Mouse (Mus musculus) megakaryocyte, embryonic 14.5 days (primary cell): ENCODE measurements around the gene Dap. TPM values are rescaled to one million over a fixed set of nuclear protein-coding genes. Genes with fewer than 3 reads are reported as not detected.

Experiments used
- H3K27me3 ChIP-seq: replicated peaks from 2 replicates; pipeline ENCODE3; 2012; ENCODE audit warnings: inconsistent platforms
- H3K36me3 ChIP-seq: replicated peaks from 2 replicates; pipeline ENCODE3; 2012; ENCODE audit warnings: low read length, inconsistent platforms, mixed read lengths
- H3K4me1 ChIP-seq: 2 replicates; pipeline ENCODE4 v1.6.1; 2012; ENCODE audit warnings: inconsistent platforms
- H3K4me3 ChIP-seq: replicated peaks from 2 replicates; pipeline ENCODE3; 2012; ENCODE audit warnings: moderate library complexity, mild to moderate bottlenecking, inconsistent platforms
- H3K9me3 ChIP-seq: 2 replicates; pipeline ENCODE4 v1.6.1; 2012; ENCODE audit warnings: inconsistent platforms
- FLI1 ChIP-seq: IDR thresholded peaks from 2 replicates; pipeline ENCODE4 v1.6.1; 2012; ENCODE audit warnings: low read length, inconsistent platforms, mixed read lengths
- GATA1 ChIP-seq: IDR thresholded peaks from 3 replicates; pipeline ENCODE4 v1.6.1; 2012; ENCODE audit warnings: mixed read lengths, low read length, inconsistent platforms, borderline replicate concordance
- polyA plus RNA-seq: library from polyadenylated mRNA; stranded (reverse); fragments of >175 nt; gene quantifications from 2 replicates; pipeline ENCODE4 v1.2.3, GENCODE M21; 2012; ENCODE audit warnings: low replicate concordance; ENCODE audit not compliant: insufficient read depth

Dap gene
- polyA plus RNA-seq, 1 experiment, result 178 TPM

DNA sequence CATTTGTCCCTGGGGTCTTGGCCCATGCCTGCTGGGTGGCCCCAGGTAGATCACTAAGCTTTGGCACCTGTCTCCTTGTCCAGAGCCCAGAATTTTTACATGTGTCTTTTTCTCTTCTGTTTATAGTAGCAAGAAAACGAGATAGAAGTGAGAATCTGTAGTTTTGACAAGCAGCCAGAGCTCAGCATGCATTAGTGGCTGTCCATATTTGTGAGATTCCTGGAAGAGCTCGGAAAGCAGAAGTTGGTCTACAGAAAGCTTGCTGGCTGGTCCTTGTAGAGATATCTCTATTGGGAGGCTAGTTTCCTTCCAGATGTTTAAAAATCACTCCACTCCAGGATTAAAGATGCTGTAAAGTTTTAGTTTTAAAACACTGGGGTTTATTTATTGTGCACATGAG is 25.9 kb downstream of the Dap start:
- Histone ChIP-seq H3K4me3 (no peak overlapping the region), H3K9me3 (no peaks in the 10 kb centered on the region), H3K4me1 (peaks cover 85% of the 10 kb centered on the region), H3K36me3 (peaks cover 95% of the 10 kb centered on the region), H3K27me3 (no peaks in the 10 kb centered on the region)
- TF ChIP-seq FLI1, result no peak
- TF ChIP-seq GATA1, result no peak

DNA sequence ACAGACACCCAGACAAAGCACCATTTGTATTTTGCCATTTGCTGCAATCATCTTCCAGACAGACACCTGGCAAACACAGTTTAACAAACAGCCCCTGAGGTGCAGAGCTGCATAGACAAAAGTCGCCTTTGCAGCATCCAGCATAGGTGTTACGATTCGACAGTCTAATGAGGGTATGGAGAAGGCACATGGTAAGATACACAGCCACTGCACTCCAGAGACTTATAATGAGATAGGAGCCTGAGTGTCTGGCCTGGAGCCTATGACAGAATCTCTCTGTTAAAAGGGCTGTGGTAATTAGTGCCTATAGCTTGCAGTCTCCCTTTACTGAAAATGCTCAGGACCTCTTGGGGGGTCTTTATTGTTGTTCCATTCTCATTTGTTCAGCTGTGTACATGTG is 26.6 kb downstream of the Dap start:
- Histone ChIP-seq H3K4me1 (peaks cover 90% of the 10 kb centered on the region), H3K4me3 (no peak overlapping the region), H3K9me3 (no peaks in the 10 kb centered on the region), H3K27me3 (no peaks in the 10 kb centered on the region), H3K36me3 (peaks cover 93% of the 10 kb centered on the region)
- TF ChIP-seq FLI1 (no peak), GATA1 (no peak)

GRCm38 (mm10) chr15:31251189-31251588 is 27.1 kb downstream of the Dap start:
- TF ChIP-seq GATA1, result no peak
- TF ChIP-seq FLI1, result no peak
- no peaks in the 10 kb centered on the region for H3K27me3 ChIP-seq
- H3K9me3 ChIP-seq, result no peaks in the 10 kb centered on the region
- H3K36me3 ChIP-seq, result peaks cover 93% of the 10 kb centered on the region
- peaks cover 91% of the 10 kb centered on the region for H3K4me1 ChIP-seq
- no peak overlapping the region for H3K4me3 ChIP-seq

GRCm38 (mm10) chr15:31252590-31253311 is 28.6 kb downstream of the Dap start:
- Histone ChIP-seq H3K36me3 (peaks cover 92% of the 10 kb centered on the region), H3K9me3 (no peaks in the 10 kb centered on the region), H3K4me1 (peaks cover 92% of the 10 kb centered on the region), H3K27me3 (no peaks in the 10 kb centered on the region), H3K4me3 (peak overlapping the region; percentile 77)
- TF ChIP-seq GATA1 (no peak), FLI1 (no peak)

GRCm38 (mm10) chr15:31253380-31253779 is 29.3 kb downstream of the Dap start:
- Histone ChIP-seq H3K4me1 (peaks cover 90% of the 10 kb centered on the region), H3K9me3 (no peaks in the 10 kb centered on the region), H3K27me3 (no peaks in the 10 kb centered on the region), H3K4me3 (peak overlapping the region; percentile 42), H3K36me3 (peaks cover 92% of the 10 kb centered on the region)
- TF ChIP-seq FLI1 (no peak), GATA1 (no peak)

GRCm38 (mm10) chr15:31253963-31254362 is 29.8 kb downstream of the Dap start:
- no peak for TF ChIP-seq FLI1
- TF ChIP-seq GATA1, result no peak
- Histone ChIP-seq H3K36me3 (peaks cover 92% of the 10 kb centered on the region), H3K4me3 (no peak overlapping the region), H3K4me1 (peaks cover 85% of the 10 kb centered on the region), H3K9me3 (no peaks in the 10 kb centered on the region), H3K27me3 (no peaks in the 10 kb centered on the region)

GRCm38 (mm10) chr15:31254939-31255535 is 30.9 kb downstream of the Dap start:
- Histone ChIP-seq H3K4me1 (peaks cover 81% of the 10 kb centered on the region), H3K4me3 (no peak overlapping the region), H3K36me3 (peaks cover 91% of the 10 kb centered on the region), H3K27me3 (no peaks in the 10 kb centered on the region), H3K9me3 (no peaks in the 10 kb centered on the region)
- TF ChIP-seq GATA1, result no peak
- TF ChIP-seq FLI1, result no peak

GRCm38 (mm10) chr15:31255762-31256161 is 31.6 kb downstream of the Dap start:
- peaks cover 78% of the 10 kb centered on the region for H3K4me1 ChIP-seq

GRCm38 (mm10) chr15:31257329-31257728 is 33.2 kb downstream of the Dap start:
- Histone ChIP-seq H3K36me3 (peaks cover 96% of the 10 kb centered on the region), H3K4me3 (no peak overlapping the region), H3K4me1 (peaks cover 65% of the 10 kb centered on the region), H3K9me3 (no peaks in the 10 kb centered on the region), H3K27me3 (no peaks in the 10 kb centered on the region)
- TF ChIP-seq FLI1, result no peak
- no peak for TF ChIP-seq GATA1

More at GRCm38 (mm10) chr15:31255762-31256161, 31.6 kb downstream of the Dap start:
- H3K36me3 ChIP-seq, result peaks cover 92% of the 10 kb centered on the region
- H3K4me3 ChIP-seq, result no peak overlapping the region
- H3K9me3 ChIP-seq, result no peaks in the 10 kb centered on the region
- no peak for TF ChIP-seq GATA1
- no peak for TF ChIP-seq FLI1
- H3K27me3 ChIP-seq, result no peaks in the 10 kb centered on the region

DNA sequence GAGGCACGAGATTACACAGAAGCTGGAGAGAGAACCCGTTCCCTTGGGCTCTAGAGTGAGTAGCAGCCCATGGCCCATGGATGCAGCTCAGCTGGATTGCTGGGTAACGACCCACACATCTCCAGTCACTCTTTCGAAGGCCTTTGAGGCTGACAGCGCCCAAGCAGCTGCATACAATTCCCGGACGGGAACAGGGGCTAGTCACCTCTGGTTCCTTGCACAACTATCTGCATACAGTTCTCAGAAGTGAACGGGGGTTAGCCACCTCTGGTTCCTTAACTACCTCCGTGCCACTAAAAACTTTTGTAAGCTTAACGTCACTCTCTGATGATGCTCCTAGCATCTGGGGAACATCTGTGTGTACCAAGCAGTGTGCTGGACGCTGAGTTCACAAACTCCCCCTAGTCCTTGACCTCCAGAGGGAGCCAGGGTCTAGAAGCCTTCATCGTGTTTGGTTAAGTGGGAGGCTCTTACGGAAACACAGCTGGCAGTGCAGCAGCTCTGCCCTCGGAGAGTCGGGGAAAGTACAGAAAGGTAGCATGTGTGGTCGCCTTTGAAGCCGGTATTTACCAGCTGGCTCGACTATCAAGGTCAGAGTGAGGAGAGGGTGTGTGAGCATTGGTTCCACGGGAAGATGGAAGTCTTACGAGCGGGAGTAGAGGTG is 34.0 kb downstream of the Dap start:
- TF ChIP-seq GATA1 (no peak), FLI1 (no peak)
- no peaks in the 10 kb centered on the region for H3K27me3 ChIP-seq
- no peaks in the 10 kb centered on the region for H3K9me3 ChIP-seq
- no peak overlapping the region for H3K4me3 ChIP-seq
- H3K4me1 ChIP-seq, result peaks cover 57% of the 10 kb centered on the region
- peaks cover 96% of the 10 kb centered on the region for H3K36me3 ChIP-seq
